Mouse (Mus musculus): Measurements from ENCODE around the gene Tmem128.

Tmem128 gene

GRCm38 (mm10) chr5:38277936-38278600 is 18.1 kb downstream of the Tmem128 start:
- DNase-seq (ENCODE audit: low spot score) = no peak

GRCm38 (mm10) chr5:38280075-38280474 is 20.1 kb downstream of the Tmem128 start:
- no peak for DNase-seq (ENCODE audit: low spot score)

- peak; percentile 29 for DNase-seq (ENCODE audit: low spot score)
Observed at GRCm38 (mm10) chr5:38285724-38286123, 25.7 kb downstream of the Tmem128 start.

GRCm38 (mm10) chr5:38288476-38288875 is 28.5 kb downstream of the Tmem128 start:
- no peak for DNase-seq (ENCODE audit: low spot score)

GRCm38 (mm10) chr5:38301761-38302411 is 41.9 kb downstream of the Tmem128 start:
- no peak for DNase-seq (ENCODE audit: low spot score)

- peak; percentile 12 for DNase-seq (ENCODE audit: low spot score)
Observed at GRCm38 (mm10) chr5:38302651-38303050, 42.7 kb downstream of the Tmem128 start.

- DNase-seq (ENCODE audit: low spot score) = no peak
Observed at GRCm38 (mm10) chr5:38305241-38305640, 45.3 kb downstream of the Tmem128 start.

GRCm38 (mm10) chr5:38307255-38308101 is 47.5 kb downstream of the Tmem128 start:
- peak; percentile 95 for DNase-seq (ENCODE audit: low spot score)

- DNase-seq (ENCODE audit: low spot score) = peak; percentile 82
Observed at GRCm38 (mm10) chr5:38308873-38309272, 48.9 kb downstream of the Tmem128 start.

- DNase-seq (ENCODE audit: low spot score) = no peak
Observed at GRCm38 (mm10) chr5:38309795-38310194, 49.8 kb downstream of the Tmem128 start.
